Mouse (Mus musculus) stomach, embryonic 14.5 days (tissue): ENCODE measurements at regions not wholly inside any gene's neighbourhood (a gene's known extent, or its start where the extent isn't known, plus 50 kb on each side); places are given as distances from the start of the nearest gene placed in this dataset.
"Not testable (repeated sequence)": the region's sequence is repeated elsewhere in the genome, so short reads cannot be mapped to it uniquely, and the experiment has no call there.

Experiments
- ATAC-seq: fragments of 200-750 bp; cut with Nextera tagmentation; 2 replicates; pipeline ENCODE4 v1.8.0; 2017; ENCODE audit warnings: low read depth, moderate TSS enrichment; ENCODE audit not compliant: insufficient number of reproducible peaks, insufficient read depth, low FRiP score
- H3K27ac ChIP-seq: fragments of 300-500 bp; sonication (generic); 2 replicates; pipeline ENCODE4 v1.5.1; 2014; ENCODE audit warnings: mild to moderate bottlenecking, low read length, moderate library complexity, mixed read lengths
- H3K27me3 ChIP-seq: fragments of 300-500 bp; sonication (generic); 2 replicates; pipeline ENCODE4 v1.6.1; 2014; ENCODE audit warnings: low read length, control low read depth, mixed read lengths; ENCODE audit not compliant: control insufficient read depth, insufficient read depth
- H3K36me3 ChIP-seq: fragments of 300-500 bp; sonication (generic); 2 replicates; pipeline ENCODE4 v1.6.1; 2014; ENCODE audit warnings: mild to moderate bottlenecking, control low read depth, low read length, moderate library complexity, mixed read lengths; ENCODE audit not compliant: control insufficient read depth, insufficient read depth
- H3K4me1 ChIP-seq: fragments of 300-500 bp; sonication (generic); 2 replicates; pipeline ENCODE4 v1.6.1; 2014; ENCODE audit warnings: low read length, control low read depth, mixed read lengths; ENCODE audit not compliant: control insufficient read depth, insufficient read depth
- H3K4me2 ChIP-seq: fragments of 300-500 bp; sonication (generic); replicated peaks from 2 replicates; pipeline ENCODE4 v1.6.1; 2014; ENCODE audit warnings: low read depth, low read length, control low read depth
- H3K4me3 ChIP-seq: fragments of 300-500 bp; sonication (generic); 2 replicates; pipeline ENCODE4 v1.5.1; 2014; ENCODE audit warnings: low read depth, low read length, control low read depth
- H3K9ac ChIP-seq: fragments of 300-500 bp; sonication (generic); replicated peaks from 2 replicates; pipeline ENCODE4 v1.6.1; 2014; ENCODE audit warnings: low read depth, mild to moderate bottlenecking, control low read depth, low read length, moderate library complexity, mixed read lengths
- H3K9me3 ChIP-seq: fragments of 300-500 bp; sonication (generic); 2 replicates; pipeline ENCODE4 v1.6.1; 2016; ENCODE audit warnings: low read depth, low read length, control low read depth; ENCODE audit not compliant: control insufficient read depth
- WGBS: fragments of 180-500 bp; shearing (Covaris S2); extraction: QIAGEN DNeasy Blood & Tissue Kit; methylation state at CpG from one replicate; pipeline ENCODE4 v1.1.7; 2014; 5-methylcytosine and 5-hydroxymethylcytosine counted together

DNA sequence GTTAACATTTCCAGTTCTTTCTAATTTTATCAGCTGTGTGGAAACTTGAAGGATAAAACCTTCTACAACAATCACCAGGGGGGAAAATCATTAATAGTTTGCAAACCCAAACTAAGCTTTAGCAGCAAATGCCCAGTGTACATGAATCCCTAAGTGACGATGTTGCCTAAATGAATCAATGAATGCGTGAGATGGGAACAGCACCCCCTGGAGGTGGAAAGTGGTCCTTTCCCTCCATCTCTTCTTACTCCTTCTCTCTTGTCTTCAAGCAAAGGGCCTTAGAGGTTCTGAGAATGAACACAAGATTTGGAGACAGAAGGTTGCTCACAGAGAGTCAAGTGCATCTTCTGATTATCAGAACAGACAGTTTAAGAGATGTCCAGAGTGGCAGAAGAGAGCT is 129.1 kb upstream of the Daam1 start:
- no peak for ATAC-seq

DNA sequence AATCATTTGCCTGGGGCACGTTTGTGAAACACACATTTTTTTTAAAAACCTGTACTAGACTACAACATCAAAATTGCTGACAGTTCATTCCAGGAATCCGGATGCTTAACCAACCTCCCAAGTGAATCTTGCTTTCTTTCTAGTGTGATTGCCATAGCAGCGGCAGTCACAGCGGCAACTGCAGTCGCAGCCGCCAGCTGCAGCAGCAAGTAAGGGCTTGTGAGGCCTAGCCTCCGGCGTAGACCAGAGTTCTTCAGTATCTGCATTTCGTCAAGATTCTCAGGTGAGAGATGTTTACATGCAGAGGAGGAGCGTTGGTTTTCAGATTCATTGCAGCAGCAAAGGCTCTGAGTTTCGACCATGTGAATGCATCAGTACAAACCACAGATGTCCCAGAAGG is 128.7 kb upstream of the Daam1 start:
- H3K9me3 ChIP-seq: no peaks in the 10 kb centered on the region
- no peak overlapping the region for H3K4me2 ChIP-seq
- H3K4me3 ChIP-seq: no peak overlapping the region
- no peaks in the 10 kb centered on the region for H3K4me1 ChIP-seq
- no peak overlapping the region for H3K9ac ChIP-seq
- H3K27ac ChIP-seq: no peak overlapping the region
- 51% methylated on average over 11 of the region's 11 CpGs for WGBS
- no peaks in the 10 kb centered on the region for H3K36me3 ChIP-seq
- ATAC-seq: no peak
- no peaks in the 10 kb centered on the region for H3K27me3 ChIP-seq

More for the DNA sequence above, 129.1 kb upstream of the Daam1 start:
- Histone ChIP-seq H3K27ac (no peak overlapping the region), H3K9ac (no peak overlapping the region), H3K9me3 (no peaks in the 10 kb centered on the region), H3K27me3 (no peaks in the 10 kb centered on the region), H3K4me2 (no peak overlapping the region), H3K4me3 (no peak overlapping the region), H3K4me1 (no peaks in the 10 kb centered on the region), H3K36me3 (no peaks in the 10 kb centered on the region)
- WGBS: 89% methylated on average over 2 of the region's 2 CpGs

GRCm38 (mm10) chr12:71703146-71703902 is 127.6 kb upstream of the Daam1 start:
- WGBS: 86% methylated on average over 13 of the region's 13 CpGs
- Histone ChIP-seq H3K4me2 (no peak overlapping the region), H3K9me3 (no peaks in the 10 kb centered on the region), H3K4me3 (no peak overlapping the region), H3K4me1 (no peaks in the 10 kb centered on the region), H3K9ac (no peak overlapping the region), H3K27me3 (no peaks in the 10 kb centered on the region), H3K27ac (no peak overlapping the region), H3K36me3 (no peaks in the 10 kb centered on the region)
- no peak for ATAC-seq

DNA sequence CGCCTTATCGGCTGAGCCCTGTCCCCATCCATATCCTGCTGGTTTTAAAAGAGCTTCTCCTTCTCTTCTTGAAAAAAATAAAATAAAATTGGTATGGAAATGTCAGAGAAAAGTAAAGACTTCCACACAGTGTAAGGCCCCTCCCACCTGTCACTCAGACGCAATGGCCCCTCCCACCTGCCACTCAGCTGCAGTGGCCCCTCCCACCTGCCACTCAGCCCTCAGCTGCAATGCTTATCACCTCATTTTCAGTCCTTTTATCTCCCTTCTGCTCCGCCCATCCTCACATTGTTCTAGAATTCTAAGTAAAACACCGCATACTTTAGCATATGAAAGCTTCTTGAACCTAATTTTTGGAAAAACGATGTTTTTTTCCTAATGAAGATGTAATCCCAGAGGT is 126.4 kb upstream of the Daam1 start:
- Histone ChIP-seq H3K4me2 (no peak overlapping the region), H3K27ac (no peak overlapping the region), H3K9ac (no peak overlapping the region), H3K27me3 (no peaks in the 10 kb centered on the region), H3K9me3 (no peaks in the 10 kb centered on the region), H3K4me1 (no peaks in the 10 kb centered on the region), H3K4me3 (no peak overlapping the region), H3K36me3 (no peaks in the 10 kb centered on the region)
- 66% methylated on average over 6 of the region's 6 CpGs for WGBS
- 0 out of 2 replicates have a peak, but pooled peaks have one; percentile 58 for ATAC-seq

DNA sequence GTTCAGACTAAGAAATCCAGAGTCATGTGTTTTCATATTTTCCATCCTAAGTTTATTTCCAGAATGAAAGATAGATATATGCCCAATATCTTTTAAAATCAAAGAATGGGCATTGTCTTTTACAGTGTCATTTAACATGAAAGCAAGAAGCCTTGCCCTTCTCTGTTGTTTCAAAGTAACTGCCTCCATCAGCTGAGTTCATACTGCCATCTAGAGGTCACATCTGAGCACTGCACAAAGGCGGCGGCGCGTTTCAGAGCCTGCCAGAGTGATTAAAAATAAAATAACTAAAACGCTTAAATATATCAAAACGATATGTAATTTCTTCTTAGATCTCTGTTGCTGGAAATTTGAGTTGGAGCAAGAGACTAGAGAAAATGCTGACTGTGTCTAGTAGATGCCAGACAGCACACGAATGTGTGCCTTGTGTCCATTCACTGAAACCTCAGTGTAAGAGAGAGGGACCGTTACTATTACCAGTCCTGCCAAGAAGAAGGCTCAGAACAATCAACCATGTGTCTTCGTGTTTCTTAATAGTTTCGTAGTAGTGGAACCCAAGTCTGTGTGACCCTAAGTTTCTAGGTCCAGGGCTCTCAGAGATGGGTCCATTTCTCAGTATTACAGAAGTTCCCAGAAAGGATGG is 123.0 kb upstream of the Daam1 start:
- no peak overlapping the region for H3K4me3 ChIP-seq
- no peaks in the 10 kb centered on the region for H3K4me1 ChIP-seq
- H3K36me3 ChIP-seq: no peaks in the 10 kb centered on the region
- WGBS: 28% methylated on average over 10 of the region's 10 CpGs
- H3K4me2 ChIP-seq: no peak overlapping the region
- H3K27me3 ChIP-seq: no peaks in the 10 kb centered on the region
- H3K9me3 ChIP-seq: no peaks in the 10 kb centered on the region
- no peak for ATAC-seq
- no peak overlapping the region for H3K9ac ChIP-seq
- H3K27ac ChIP-seq: no peak overlapping the region

DNA sequence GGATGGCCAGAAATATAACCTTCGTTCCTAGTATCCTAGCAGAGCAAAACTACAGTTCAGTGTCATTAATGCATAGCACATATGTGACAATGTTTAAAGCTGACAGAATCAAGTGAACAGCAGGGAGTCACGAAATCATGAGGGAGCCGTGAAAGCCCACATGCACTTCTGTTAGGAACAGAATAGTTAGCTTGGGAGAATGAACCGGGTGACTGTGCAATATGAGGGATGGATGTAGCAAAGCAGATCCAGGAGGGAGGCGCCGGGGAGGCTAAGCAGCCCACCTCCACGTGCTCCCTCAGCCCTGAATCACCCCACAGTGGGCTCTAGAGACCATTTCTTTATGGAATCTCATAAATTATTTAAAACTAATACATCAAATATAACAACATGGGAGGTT is 116.3 kb upstream of the Daam1 start:
- Histone ChIP-seq H3K4me3 (no peak overlapping the region), H3K27ac (no peak overlapping the region), H3K4me2 (no peak overlapping the region), H3K9me3 (no peaks in the 10 kb centered on the region), H3K4me1 (no peaks in the 10 kb centered on the region), H3K9ac (no peak overlapping the region), H3K36me3 (no peaks in the 10 kb centered on the region), H3K27me3 (no peaks in the 10 kb centered on the region)
- no peak for ATAC-seq
- 66% methylated on average over 7 of the region's 7 CpGs for WGBS

- ATAC-seq, H3K4me2 ChIP-seq, H3K36me3 ChIP-seq, H3K9me3 ChIP-seq, H3K27me3 ChIP-seq, H3K27ac ChIP-seq, H3K4me1 ChIP-seq, H3K4me3 ChIP-seq, H3K9ac ChIP-seq: not testable (repeated sequence)
- WGBS: 56% methylated on average over 12 of the region's 12 CpGs
These were observed 112.5 kb upstream of the Daam1 start for GRCm38 (mm10) chr12:71718412-71718811.

DNA sequence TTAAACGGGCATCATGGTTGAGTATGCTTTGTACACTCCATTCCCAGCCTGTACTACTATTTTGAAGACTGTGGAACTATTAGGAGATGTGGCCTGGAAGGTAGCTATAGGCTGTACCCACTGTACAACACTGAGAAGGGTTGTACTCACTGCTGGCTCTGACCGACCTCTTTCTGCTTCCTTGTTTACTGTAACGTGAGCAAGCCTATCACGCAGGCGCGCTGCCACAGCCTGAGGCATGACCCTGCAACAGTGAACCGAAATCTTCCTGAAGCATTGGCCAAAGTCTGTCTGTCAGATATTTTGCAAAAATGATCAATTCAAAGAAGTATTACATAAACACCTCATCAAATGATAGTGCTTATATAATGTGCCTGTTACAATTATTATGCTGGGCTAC is 112.0 kb upstream of the Daam1 start:
- Histone ChIP-seq H3K4me3 (no peak overlapping the region), H3K36me3 (no peaks in the 10 kb centered on the region), H3K9me3 (no peaks in the 10 kb centered on the region), H3K9ac (no peak overlapping the region), H3K4me1 (no peaks in the 10 kb centered on the region), H3K27me3 (no peaks in the 10 kb centered on the region), H3K4me2 (no peak overlapping the region), H3K27ac (no peak overlapping the region)
- no peak for ATAC-seq
- 49% methylated on average over 7 of the region's 7 CpGs for WGBS
